Mouse (Mus musculus): ENCODE measurements at regions not wholly inside any gene's neighbourhood (a gene's known extent, or its start where the extent isn't known, plus 50 kb on each side); places are given as distances from the start of the nearest gene placed in this dataset.

DNA sequence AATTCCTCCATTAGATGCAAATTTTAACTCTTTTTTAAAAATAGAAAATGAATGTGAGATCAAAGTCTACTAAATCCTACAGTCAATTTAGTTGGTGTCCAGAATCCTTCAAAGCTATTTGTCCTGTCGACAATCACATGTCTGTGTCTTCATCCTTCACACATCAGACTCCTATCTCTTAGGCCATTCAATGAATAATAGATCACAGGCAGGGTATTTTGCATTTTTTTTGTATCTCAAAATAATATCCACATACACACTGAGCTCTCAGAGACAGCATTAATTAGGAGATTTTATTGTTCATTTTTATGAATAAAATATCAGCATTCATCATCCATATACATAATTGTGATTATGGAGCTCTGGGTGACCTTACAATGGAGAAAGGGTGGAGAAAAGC is 427.2 kb downstream of the Hao1 start:
- DNase-seq (ENCODE audit: extremely low spot score in 1 of 2, low spot score in 1 of 2): no peak

DNA sequence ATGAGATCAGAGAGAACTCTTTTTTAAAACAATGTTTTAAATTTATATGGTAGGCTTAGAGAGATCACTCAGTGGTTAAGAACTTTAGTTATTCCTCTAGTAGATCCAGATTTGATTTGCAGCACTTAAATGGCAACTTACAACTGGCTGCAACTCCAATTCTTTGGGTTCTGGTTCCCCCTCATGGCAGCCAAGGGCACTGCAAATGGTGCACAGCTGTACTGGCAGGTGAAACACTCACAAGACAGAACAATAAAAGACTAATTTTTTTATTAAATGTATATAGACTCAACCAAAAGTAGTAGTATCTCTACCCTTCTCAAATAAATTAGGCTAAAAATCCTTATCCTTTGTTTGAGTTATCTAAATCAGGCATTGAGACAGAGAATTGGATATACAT is 446.9 kb downstream of the Hao1 start:
- DNase-seq (ENCODE audit: extremely low spot score in 1 of 2, low spot score in 1 of 2): no peak

GRCm38 (mm10) chr2:134088374-134088773 is 465.8 kb downstream of the Hao1 start:
- no peak for DNase-seq (ENCODE audit: extremely low spot score in 1 of 2, low spot score in 1 of 2)

DNA sequence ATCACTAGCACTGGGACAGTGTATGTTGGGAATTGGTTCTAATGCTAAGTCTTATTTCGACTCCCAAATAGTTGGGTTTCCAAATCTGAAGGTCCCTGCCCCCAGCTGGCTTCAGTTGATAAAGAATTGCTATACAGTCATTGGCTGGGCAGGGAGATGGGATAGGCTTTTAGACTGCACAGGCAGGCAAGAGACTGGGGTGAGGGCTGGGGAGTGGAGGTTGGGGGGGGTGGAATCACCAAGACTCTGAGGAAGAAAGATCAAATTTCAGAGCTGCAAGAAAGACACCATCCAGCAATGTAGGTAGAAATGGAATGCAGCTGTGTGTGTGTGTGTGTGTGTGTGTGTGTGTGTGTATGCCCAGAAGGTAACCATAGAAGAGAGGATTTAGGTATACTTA is 474.0 kb downstream of the Hao1 start:
- DNase-seq (ENCODE audit: extremely low spot score in 1 of 2, low spot score in 1 of 2): no peak

DNA sequence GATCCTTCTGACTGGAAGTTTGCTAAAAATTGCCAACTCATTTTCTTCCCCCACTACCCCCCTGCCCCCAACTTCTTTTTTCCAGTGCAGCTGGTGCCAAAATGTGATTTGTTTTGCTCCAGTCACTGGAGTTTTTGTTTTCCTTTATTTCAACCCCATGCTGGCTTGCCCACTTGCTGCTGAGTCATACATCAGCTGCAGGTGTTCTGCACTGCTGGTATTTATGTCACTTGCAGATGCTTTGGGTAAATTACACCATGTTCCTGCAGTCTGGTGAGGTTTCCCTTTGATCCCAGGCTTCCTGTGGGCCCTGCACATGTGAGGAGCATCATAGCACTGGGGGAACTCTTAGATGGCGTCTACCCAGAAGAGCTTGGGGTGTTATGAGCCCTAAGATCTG is 476.2 kb downstream of the Hao1 start:
- DNase-seq (ENCODE audit: extremely low spot score in 1 of 2, low spot score in 1 of 2): no peak

- DNase-seq (ENCODE audit: extremely low spot score in 1 of 2, low spot score in 1 of 2): no peak
Observed at GRCm38 (mm10) chr2:134067910-134068335, 486.2 kb downstream of the Hao1 start.

- DNase-seq (ENCODE audit: extremely low spot score in 1 of 2, low spot score in 1 of 2): no peak
Observed at GRCm38 (mm10) chr2:134067404-134067803, 486.8 kb downstream of the Hao1 start.

GRCm38 (mm10) chr2:134059916-134060618 is 494.1 kb downstream of the Hao1 start:
- no peak for DNase-seq (ENCODE audit: extremely low spot score in 1 of 2, low spot score in 1 of 2)

GRCm38 (mm10) chr2:134036359-134036874 is 484.5 kb downstream of the Bmp2 start:
- DNase-seq (ENCODE audit: extremely low spot score in 1 of 2, low spot score in 1 of 2): no peak

- peak; percentile 20 to 60 for DNase-seq (ENCODE audit: extremely low spot score in 1 of 2, low spot score in 1 of 2)
Observed at GRCm38 (mm10) chr2:134029631-134030414, 477.9 kb downstream of the Bmp2 start.

DNA sequence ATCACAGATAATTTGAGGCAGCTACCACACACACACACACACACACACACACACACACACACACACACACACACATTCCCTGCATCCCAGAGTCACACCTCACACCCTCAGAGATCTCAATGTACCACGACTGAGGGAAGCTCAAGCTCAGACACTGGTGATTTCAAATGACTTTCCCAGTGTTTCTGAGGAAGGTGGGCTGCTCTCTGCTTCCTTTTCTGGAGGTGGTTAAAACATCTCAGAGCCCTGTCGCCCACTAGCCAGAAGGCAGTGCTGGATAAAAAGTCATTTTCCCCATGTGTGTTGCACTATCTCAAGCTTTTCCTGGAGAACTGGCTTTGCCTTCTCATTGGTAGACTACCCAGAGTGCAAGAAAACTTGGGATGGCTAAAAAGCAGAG is 477.2 kb downstream of the Bmp2 start:
- DNase-seq (ENCODE audit: extremely low spot score in 1 of 2, low spot score in 1 of 2): no peak

GRCm38 (mm10) chr2:134017109-134017508 is 465.1 kb downstream of the Bmp2 start:
- DNase-seq (ENCODE audit: extremely low spot score in 1 of 2, low spot score in 1 of 2): peak; percentile 16 to 45

DNA sequence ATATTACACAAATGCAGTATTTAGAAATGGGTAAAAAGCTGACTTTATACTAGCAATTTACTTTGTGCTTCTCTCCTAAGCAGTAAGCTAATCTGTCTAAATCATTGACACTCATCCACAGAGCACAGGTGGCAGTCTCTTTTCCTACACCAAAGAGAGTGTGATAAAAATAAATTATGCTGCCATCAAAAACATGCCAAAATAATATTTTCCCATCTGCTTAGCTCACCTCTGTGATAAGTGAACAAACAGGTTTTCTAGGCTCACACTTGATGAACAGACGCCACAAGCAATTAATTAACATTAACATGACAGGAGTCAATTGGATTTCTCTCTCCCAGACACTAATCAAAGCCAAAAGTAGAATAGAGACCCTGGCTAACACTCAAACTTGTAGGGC is 451.2 kb downstream of the Bmp2 start:
- no peak for DNase-seq (ENCODE audit: extremely low spot score in 1 of 2, low spot score in 1 of 2)

DNA sequence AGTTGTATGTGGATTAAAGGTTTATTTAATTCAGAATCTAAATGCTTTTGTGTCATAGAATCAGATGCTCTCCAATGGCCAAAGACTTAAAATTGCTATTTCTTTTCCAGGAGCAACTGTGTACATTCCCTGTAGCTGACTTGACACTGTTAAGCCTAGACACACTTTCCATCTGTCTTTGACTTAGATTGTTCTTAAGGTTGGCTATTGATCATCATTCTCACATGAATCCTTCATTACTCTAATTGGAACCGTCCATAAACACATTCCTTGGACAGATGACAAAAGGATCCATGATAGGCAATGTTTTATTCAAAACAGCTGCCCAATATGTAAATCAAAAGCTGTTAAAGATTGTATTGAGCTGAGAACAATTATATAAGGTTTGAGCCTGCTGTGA is 442.8 kb downstream of the Bmp2 start:
- no peak for DNase-seq (ENCODE audit: extremely low spot score in 1 of 2, low spot score in 1 of 2)

- DNase-seq (ENCODE audit: extremely low spot score in 1 of 2, low spot score in 1 of 2): no peak
Observed at GRCm38 (mm10) chr2:133994337-133994736, 442.4 kb downstream of the Bmp2 start.

DNA sequence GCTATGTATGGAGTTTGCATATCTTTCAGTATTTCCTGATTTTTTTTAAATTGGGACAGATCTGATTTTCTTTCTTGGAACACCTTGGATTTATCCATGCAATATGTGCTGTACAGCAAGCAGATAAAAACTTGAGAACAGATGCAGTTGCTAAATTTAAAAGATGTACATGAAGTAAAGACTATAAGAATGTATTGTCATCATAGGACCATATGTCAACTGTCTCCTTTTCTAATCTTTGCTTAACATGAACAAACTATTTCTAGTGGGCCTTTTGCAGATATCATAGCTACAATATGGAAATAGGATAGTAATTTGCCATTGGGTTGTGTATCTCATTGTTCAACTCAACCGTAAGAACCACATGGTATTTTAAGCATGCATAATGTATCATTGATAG is 435.7 kb downstream of the Bmp2 start:
- no peak for DNase-seq (ENCODE audit: extremely low spot score in 1 of 2, low spot score in 1 of 2)
